Mouse (Mus musculus): ENCODE measurements around the gene Foxl2. TPM values are rescaled to one million over a fixed set of nuclear protein-coding genes. Genes with fewer than 3 reads are reported as not detected.

The Foxl2 gene
- total RNA-seq, 2 experiments from 2014 or later, result not detected

Other genes with a start within 250 kb of the Foxl2 start
- gene Prr23a1, start 112.8 kb upstream of the Foxl2 start, total RNA-seq (2021), result not detected
- not detected for gene Prr23a2, start 98.8 kb upstream of the Foxl2 start, total RNA-seq (2021)
- gene Prr23a3, start 90.5 kb upstream of the Foxl2 start, total RNA-seq (2021), result not detected
- not detected for gene 7420426K07Rik, start 52.2 kb upstream of the Foxl2 start, total RNA-seq (2021)
- gene Faim, start 31.1 kb downstream of the Foxl2 start, total RNA-seq (2021), result 1 to 10 TPM; 1.4 to 1.8 TPM
- not detected for gene Gm1123, start 80.4 kb downstream of the Foxl2 start, total RNA-seq (2021)
- gene Pik3cb, start 185.3 kb downstream of the Foxl2 start, total RNA-seq (2021), result 1 to 10 TPM; 5.1 to 5.2 TPM

Data from gastrocnemius, postnatal 36 days (tissue).